Mouse (Mus musculus): ENCODE measurements around the gene Fhit.

Fhit gene

GRCm38 (mm10) chr14:10096236-10096635 lies 1065.6 kb downstream of the Fhit start:
- DNase-seq = no peak

DNA sequence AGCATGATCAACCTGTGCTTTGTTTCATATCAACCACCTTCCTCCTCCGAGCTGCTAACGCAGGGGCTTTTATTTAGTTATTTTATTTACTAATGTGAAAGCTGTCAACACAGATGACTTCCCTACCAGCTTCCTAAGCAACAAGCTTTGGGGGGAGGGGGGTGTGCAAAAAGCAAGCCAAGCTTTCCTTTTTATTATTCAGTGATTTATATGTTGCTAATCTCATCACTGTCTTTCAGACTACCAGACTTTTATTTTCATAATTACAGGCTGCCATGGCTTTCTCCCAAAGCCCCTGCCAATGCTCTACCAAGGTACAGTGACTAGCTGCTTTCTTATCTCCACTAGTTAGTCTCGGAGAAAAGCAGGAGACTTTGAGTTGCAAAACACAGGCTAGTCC lies 1082.8 kb downstream of the Fhit start:
- no peak for DNase-seq

DNA sequence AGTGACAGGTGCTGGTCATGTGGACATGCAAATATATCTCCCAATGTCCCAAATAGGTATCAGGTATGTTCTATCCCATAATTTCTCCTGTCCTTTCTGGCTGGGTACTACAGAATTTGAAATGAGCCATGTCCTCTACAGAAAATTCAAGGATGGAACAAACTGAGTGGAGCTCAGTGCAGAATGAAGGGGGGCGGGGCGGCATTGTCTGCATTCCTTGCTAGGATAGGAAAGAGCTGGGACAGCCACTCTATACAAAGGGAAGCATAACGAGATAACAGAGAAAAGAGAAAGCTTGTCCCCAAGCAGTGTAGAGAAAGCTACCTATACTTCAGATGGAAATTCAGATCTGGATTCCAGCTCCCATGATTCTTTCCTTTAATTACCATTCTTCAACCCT lies 1111.9 kb downstream of the Fhit start:
- DNase-seq = no peak

DNA sequence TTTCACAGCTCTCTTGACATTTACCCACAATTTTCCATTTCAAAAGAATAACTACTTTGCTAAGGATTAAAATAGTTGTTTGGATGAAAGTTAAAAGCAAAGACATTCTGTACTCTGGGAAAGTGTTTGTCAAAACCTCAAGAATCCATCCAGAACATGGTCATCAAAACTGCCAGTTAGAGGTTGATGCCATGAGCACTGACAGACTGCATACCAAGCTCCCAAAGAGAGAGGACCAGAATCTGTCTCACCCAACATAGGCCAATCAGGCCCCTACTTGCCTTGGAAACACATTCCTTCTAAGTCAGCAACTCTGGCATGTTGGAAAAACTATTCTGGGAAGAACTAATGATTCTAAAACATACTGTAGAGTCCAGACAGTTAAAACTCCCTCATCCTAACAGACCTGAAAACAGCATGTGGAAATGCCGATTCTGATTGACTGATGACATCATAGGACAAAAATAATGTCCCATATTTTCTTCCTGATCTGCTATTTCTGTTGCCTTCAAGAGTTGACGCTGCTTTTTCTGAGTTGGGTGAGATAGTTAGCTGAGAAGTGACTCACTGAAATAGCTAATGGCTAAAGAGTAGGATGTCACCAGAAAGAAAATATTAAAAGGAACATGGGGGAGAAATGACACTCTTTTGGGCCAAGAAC lies 1114.6 kb downstream of the Fhit start:
- DNase-seq = no peak

DNA sequence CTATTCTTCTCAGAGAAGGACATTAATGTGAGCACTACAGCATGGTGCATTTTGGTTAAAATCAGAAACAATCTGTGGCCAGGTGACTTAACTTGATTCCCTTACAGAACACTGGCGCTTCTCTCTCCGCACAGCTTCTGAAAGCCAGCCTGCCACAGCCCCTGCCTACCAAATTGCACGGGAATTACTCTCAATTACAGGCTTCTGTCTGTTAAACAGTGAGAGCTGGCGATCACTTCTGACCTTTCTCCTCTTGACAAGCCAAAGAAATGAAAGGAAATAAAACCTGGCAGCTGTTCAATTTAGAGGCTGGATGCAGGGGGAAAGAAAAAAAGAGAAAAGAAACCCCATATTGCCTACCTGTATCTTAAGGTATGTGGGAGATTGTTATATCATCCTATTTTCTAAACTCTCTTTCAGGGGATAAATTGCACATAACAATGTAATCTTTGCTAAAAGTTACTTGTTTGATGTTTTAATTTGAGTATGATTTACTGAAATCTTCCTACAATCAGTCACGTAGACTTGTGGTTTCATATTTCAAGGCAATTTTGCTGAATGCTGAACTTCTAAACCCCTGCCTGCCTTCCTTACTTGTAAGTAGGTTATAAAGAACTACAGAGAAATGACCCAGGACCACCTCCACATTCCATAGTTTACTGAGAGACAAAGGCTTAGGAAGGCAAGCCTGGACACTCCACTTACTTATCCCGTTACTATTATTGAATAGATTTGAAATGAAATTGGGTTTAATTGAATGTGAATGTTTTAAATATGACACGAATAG lies 1115.3 kb downstream of the Fhit start:
- no peak for DNase-seq

GRCm38 (mm10) chr14:10038021-10038420 lies 1123.8 kb downstream of the Fhit start:
- DNase-seq = no peak

GRCm38 (mm10) chr14:10036685-10037215 lies 1125.1 kb downstream of the Fhit start:
- DNase-seq = no peak

DNA sequence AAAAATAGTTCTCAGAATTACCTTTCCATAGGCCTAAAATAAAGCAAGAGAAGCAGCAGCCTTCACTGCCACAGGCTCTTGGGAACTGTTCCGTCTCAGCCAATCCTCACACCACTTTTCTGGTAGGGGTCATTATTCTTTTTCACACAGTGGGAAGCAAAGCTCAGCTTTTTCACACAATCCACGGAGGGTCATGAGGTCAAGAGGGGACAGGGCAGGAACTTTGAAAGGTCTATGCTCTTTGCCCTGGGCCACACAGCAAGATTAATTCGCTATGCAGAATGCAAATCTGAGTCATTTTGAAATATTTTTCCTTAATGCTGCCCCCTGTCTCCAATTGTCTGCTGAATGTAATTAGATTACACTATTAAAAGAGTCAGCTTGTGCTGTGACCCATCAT lies 1126.2 kb downstream of the Fhit start:
- DNase-seq = no peak

GRCm38 (mm10) chr14:10035270-10035669 lies 1126.6 kb downstream of the Fhit start:
- DNase-seq = no peak

- DNase-seq = no peak
Observed at GRCm38 (mm10) chr14:10023382-10023781, 1138.5 kb downstream of the Fhit start.

DNA sequence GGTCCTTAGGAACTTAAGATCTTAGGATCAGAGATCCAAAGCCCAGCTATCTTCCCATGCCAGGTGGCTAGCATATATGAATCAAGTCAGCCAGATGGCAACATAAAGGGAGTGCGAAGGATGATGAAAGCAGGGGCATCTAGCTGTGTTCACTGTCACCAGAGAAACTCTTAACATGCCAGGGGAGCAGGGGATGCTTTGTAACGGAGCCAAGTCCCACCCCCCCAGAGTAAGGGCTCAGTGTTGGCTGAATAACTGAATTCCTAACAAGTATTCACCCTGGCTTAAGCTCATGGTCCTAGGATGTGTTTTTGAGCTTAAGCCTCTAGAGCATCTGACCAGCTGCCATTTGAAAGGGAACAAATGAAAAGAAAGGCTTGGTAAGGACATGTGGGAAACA lies 1139.5 kb downstream of the Fhit start:
- DNase-seq = no peak

GRCm38 (mm10) chr14:10020400-10021140 lies 1141.3 kb downstream of the Fhit start:
- no peak for DNase-seq

DNA sequence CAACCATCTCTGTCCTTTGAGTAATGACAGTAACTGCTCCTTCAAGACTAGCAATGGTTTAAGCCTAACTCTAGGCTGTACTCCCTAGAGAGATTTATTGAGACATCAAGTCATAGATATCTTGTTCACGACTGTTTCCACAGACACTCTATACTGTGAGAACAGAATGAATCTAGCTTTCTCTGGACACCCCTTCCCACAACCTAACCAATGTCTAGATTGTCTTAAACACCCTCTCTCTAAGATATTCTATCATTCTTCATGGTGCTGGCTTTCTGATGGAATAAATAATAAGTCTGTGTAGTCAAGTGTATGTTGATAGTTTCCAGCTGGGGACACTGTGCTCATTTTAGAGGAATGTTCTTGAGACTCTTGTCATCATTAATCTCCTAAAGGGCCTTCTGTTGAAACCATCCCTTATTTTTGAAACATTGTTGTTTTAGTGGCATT lies 1148.0 kb downstream of the Fhit start:
- DNase-seq = no peak

GRCm38 (mm10) chr14:10013003-10013816 lies 1148.6 kb downstream of the Fhit start:
- DNase-seq = no peak

GRCm38 (mm10) chr14:10006278-10006677 lies 1155.6 kb downstream of the Fhit start:
- no peak for DNase-seq

GRCm38 (mm10) chr14:10003847-10004246 lies 1158.0 kb downstream of the Fhit start:
- DNase-seq = no peak

GRCm38 (mm10) chr14:9990677-9991076 lies 1171.2 kb downstream of the Fhit start:
- DNase-seq = no peak

DNA sequence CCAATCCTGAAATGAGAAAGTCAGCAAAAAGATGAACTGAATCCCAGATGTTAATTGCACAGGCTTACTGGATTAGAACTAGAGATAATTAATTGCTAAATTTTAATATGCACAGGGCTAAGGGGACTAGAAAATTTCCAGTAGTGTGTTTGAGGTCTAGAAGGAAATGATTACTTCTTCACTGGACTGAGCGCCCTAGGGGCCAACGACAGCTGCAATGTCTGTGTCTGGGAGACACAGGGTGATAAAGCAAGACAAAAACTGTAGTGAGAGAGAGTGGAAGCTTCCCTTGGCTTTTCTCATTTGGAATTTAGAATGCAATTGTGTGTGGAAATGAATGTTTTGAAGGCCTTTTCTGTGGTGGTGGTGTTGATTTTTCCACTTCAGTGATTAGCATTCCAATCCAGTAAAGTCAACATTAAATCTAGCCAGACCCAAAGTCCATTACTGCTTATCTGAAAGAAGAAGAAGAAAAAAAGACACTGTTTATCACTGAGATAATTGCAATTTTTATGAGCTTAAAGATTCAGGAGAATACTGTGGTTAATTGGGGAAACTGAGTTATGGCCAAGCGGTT lies 1184.8 kb downstream of the Fhit start:
- no peak for DNase-seq

GRCm38 (mm10) chr14:9974402-9974801 lies 1187.4 kb downstream of the Fhit start:
- DNase-seq = no peak

DNA sequence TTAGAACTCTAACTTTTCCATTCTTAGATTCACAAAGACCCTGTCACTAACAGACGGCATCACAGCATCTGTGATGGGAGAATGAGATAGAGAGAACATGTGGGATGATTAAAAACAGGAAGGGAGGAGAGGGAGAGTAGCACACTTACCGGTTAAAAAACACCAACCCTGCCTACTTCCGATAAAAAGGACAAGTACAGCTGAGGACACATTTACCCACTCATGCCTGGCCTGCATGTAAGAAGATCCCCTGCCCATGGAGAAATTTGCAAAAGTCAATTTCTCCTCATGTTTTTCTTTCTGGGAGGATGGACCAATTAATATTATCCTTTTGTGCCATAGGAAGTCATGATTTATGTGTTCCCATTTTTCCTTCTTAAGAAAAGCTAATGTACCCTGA lies 1198.0 kb downstream of the Fhit start:
- no peak for DNase-seq

DNA sequence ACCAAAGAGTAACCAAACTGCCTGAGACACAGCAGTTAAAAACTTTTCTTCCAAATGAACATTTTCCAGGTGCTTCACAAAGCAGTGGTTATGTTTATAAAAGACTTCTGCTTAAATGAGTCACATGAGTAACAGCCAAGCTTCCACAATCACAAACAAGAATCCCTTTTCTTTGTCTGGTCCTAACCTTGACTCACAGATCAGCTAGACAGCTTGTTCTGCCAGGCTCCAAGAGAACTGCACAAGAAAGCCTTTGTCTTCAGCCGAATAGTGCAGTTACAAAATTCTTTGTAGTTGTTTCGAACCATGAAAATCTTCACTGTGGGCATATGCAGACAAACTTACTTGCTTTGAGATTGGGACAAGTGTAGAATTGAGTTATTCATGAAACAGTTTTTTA lies 1201.4 kb downstream of the Fhit start:
- no peak for DNase-seq

DNA sequence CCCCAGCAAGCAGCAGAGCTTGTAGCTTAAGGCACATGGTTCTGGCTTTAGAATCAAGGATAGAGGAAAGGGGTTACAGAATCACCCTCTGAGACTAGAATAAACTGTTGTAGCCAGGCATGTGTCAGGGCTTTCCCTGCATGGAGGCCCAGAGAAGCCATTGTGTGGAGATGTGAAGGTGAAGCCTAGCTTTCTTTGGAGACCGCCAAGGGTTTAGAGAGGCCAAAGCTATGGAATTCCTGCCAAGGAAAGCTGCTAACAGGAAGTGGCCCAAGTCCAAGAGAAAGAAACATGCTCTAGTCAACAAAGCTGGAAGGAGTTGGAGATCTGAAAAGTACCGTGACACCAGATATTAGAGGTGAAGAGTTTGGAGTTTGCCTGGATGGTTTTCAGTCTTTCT lies 1262.3 kb downstream of the Fhit start:
- no peak for DNase-seq

Measured in lung, postnatal 14 days (tissue).